Mouse (Mus musculus): ENCODE data around the gene Zc2hc1b. TPM values are rescaled to one million over a fixed set of nuclear protein-coding genes. Genes with fewer than 3 reads are reported as not detected.

The Zc2hc1b gene
- polyA plus RNA-seq, 1 experiment, result not detected

DNA sequence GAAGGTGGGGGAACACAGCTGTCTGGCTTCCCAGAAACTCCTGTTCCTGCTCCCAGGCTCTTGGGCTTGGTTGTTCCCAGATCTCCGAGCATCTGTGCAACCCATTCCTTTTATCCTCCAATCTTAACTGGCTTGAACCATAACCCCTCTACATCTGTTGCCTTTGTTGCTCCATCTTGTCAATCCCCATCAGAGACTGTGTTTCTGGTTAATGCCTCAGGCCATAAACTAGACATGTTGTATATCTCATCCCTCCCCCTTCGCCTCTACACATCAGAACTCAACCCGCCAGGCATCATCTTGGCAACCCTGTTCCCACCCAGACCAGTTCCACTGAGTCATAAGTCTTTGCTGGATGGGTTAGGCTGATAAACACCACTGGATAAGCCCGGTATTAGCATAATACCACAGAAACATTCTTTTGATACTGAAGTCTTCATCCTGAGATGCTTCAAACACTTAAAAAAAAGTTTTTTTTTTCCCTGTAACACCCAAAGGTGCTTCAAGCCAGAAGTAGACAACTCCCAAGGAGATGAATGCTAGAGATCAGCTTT lies 24.9 kb downstream of the Zc2hc1b start:
- DNase-seq, result no peak
- H3K4me1 ChIP-seq (ENCODE audit: control insufficient read depth, insufficient read depth, low read length), result no peaks in the 10 kb centered on the region
- 86% methylated on average over 4 of the region's 4 CpGs for WGBS
- TF ChIP-seq POLR2A (IDR thresholded peaks at IDR 0.05; ENCODE audit: borderline replicate concordance, extremely low read depth, low read depth, low read length) (no peak), CTCF (IDR thresholded peaks at IDR 0.05; ENCODE audit: insufficient read depth, low read length) (no peak)
- H3K4me3 ChIP-seq (replicated peaks; ENCODE audit: extremely low read depth, low read depth, low read length), result no peak overlapping the region

DNA sequence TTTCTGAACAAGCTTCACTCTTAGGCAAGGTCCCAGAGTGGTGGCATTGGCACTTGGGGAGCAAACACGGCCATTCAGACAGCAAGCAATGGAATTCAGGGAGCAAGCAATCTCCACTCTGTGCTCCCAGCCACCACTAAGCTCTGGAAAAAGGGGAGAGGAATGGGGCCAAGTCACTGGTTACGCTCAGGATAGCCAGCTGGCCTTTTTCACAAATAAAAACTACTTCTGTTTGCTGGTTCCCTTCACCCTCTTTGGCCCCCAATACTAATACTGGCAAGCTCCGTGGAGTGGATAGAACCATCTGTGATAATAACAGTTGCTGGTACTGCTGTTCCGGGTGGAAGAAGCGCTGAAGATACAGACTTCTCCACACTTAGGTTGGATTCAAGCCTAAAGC lies 26.5 kb downstream of the Zc2hc1b start:
- H3K4me3 ChIP-seq (replicated peaks; ENCODE audit: extremely low read depth, low read depth, low read length), result no peak overlapping the region
- no peaks in the 10 kb centered on the region for H3K4me1 ChIP-seq (ENCODE audit: control insufficient read depth, insufficient read depth, low read length)
- DNase-seq, result no peak
- no peak for TF ChIP-seq POLR2A (IDR thresholded peaks at IDR 0.05; ENCODE audit: borderline replicate concordance, extremely low read depth, low read depth, low read length)
- TF ChIP-seq CTCF (IDR thresholded peaks at IDR 0.05; ENCODE audit: insufficient read depth, low read length), result no peak
- WGBS, result 52% methylated on average over 5 of the region's 5 CpGs

DNA sequence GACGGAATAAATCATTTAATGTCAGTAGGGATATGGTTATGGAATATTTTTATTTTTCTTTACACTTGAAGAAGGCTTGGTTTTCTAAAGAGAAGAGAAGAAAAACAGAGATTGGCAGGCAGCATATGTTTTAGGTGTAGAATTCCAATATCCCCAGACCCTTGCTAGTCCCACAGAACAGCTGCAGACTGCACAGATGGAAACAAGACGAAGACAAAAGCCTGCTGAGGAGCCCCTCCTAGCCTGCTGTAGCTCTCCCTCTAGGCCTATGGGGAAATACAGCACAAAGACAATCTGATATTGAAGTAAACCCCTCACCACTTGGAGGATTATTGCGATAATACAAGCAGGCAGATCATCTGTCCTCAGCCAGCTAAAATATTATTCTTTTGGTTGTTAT lies 27.4 kb downstream of the Zc2hc1b start:
- Histone ChIP-seq H3K4me1 (ENCODE audit: control insufficient read depth, insufficient read depth, low read length) (no peaks in the 10 kb centered on the region), H3K4me3 (replicated peaks; ENCODE audit: extremely low read depth, low read depth, low read length) (no peak overlapping the region)
- no peak for DNase-seq
- WGBS, result 95% methylated on average over 3 of the region's 3 CpGs
- no peak for TF ChIP-seq CTCF (IDR thresholded peaks at IDR 0.05; ENCODE audit: insufficient read depth, low read length)
- TF ChIP-seq POLR2A (IDR thresholded peaks at IDR 0.05; ENCODE audit: borderline replicate concordance, extremely low read depth, low read depth, low read length), result no peak

DNA sequence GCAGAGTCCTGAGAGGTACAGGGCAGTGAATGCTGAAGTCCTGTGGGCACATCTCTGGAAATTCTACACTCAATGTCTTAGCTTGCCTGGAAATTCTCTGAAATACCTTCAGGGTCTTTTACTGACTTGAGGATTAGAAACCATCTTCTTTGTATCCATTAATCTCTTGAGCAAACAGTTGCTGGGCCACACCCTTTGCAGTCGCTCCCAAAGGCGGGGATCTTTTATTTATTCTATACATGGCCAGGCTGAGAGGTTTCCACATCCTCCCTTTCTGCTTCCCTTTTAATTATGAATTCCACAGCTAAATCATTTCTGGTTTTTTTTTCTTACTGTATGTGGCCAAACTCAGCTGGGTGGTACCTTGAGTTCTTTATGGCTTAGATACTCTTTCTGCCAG lies 37.4 kb downstream of the Zc2hc1b start:
- 44% methylated on average over 2 of the region's 2 CpGs for WGBS
- Histone ChIP-seq H3K4me3 (replicated peaks; ENCODE audit: extremely low read depth, low read depth, low read length) (no peak overlapping the region), H3K4me1 (ENCODE audit: control insufficient read depth, insufficient read depth, low read length) (no peaks in the 10 kb centered on the region)
- DNase-seq, result no peak
- no peak for TF ChIP-seq CTCF (IDR thresholded peaks at IDR 0.05; ENCODE audit: insufficient read depth, low read length)
- no peak for TF ChIP-seq POLR2A (IDR thresholded peaks at IDR 0.05; ENCODE audit: borderline replicate concordance, extremely low read depth, low read depth, low read length)

DNA sequence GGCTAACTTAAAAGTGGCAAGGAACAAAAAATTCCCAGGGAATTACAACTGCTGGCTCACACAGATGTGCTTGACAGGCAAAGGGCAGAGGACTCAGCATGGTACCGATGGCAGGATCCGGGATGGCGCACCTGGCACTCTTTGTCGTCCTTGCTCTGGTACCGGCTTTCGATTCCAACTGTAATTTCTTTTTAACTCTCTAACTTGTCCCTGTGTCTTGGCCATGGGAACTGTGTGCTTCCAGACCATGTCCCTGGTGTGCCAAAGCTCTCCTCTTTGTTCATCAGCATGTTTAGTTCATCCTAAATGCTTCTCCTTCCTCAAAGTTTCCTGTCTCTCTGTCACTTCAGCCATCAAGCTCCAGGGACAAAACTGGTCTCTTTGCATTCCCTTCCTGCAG lies 39.9 kb downstream of the Zc2hc1b start:
- H3K4me1 ChIP-seq (ENCODE audit: control insufficient read depth, insufficient read depth, low read length), result no peaks in the 10 kb centered on the region
- DNase-seq, result no peak
- H3K4me3 ChIP-seq (replicated peaks; ENCODE audit: extremely low read depth, low read depth, low read length), result no peak overlapping the region
- TF ChIP-seq CTCF (IDR thresholded peaks at IDR 0.05; ENCODE audit: insufficient read depth, low read length) (no peak), POLR2A (IDR thresholded peaks at IDR 0.05; ENCODE audit: borderline replicate concordance, extremely low read depth, low read depth, low read length) (no peak)
- 70% methylated on average over 6 of the region's 6 CpGs for WGBS

DNA sequence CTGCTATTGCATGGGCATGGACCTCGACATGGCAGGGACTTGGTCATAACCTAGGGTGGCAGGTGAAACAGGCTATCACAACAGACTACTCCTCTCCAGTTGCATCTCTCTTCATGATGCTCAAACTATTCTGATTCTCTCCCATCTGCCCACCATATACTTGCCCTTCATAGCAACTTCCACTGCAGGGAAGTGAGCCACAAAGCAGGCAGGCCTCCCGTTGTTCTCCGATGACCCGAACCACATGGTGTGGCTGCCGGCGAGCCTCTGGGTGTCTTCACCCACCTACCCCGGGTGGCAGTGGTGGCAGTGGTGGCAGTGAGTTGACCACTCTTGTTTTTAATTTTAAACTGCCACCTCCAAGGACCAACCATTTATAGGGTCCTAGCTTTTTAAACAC lies 42.1 kb downstream of the Zc2hc1b start:
- 87% methylated on average over 7 of the region's 7 CpGs for WGBS
- TF ChIP-seq CTCF (IDR thresholded peaks at IDR 0.05; ENCODE audit: insufficient read depth, low read length) (no peak), POLR2A (IDR thresholded peaks at IDR 0.05; ENCODE audit: borderline replicate concordance, extremely low read depth, low read depth, low read length) (no peak)
- no peaks in the 10 kb centered on the region for H3K4me1 ChIP-seq (ENCODE audit: control insufficient read depth, insufficient read depth, low read length)
- H3K4me3 ChIP-seq (replicated peaks; ENCODE audit: extremely low read depth, low read depth, low read length), result no peak overlapping the region
- no peak for DNase-seq

DNA sequence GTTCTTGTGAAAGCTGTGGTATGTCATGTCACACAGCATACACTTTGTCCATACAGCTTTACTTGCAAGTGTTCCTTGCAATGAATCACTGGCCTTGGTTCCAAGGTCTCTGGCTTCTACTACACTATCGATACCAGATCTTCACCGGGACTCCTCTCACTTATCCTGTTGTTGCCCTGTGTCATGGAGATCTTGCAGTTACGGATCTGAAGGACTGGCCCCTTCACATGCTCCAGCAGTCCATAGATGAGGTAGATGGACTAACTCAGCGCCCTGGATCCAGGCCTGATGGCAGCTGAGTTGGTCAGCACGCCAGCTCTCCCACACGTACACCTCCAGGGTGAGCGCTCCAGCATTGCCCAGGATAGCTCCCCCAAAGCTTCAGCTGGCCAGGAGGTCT lies 42.5 kb downstream of the Zc2hc1b start:
- 96% methylated on average over 7 of the region's 7 CpGs for WGBS
- no peak for DNase-seq
- TF ChIP-seq CTCF (IDR thresholded peaks at IDR 0.05; ENCODE audit: insufficient read depth, low read length) (no peak), POLR2A (IDR thresholded peaks at IDR 0.05; ENCODE audit: borderline replicate concordance, extremely low read depth, low read depth, low read length) (no peak)
- H3K4me1 ChIP-seq (ENCODE audit: control insufficient read depth, insufficient read depth, low read length), result no peaks in the 10 kb centered on the region
- no peak overlapping the region for H3K4me3 ChIP-seq (replicated peaks; ENCODE audit: extremely low read depth, low read depth, low read length)

DNA sequence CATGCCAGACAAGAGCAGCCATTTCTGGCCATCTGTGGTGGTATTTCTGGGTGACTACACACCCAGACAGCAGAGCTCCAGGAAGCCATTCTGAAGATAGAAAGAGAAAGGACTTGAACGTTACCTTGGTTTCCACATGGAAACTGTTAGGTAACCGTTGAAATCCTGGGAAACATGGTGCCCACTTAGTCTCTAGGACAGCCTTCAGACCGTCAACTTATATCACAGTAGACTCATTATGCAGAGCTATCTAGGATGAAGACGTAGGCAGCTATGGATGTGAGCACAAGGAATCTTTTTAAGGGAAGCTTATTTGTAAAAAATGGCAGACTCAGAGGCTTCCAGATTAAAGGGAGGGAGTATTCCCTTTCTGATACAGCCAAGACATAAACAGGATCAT lies 44.0 kb downstream of the Zc2hc1b start:
- 92% methylated on average over 4 of the region's 4 CpGs for WGBS

DNA sequence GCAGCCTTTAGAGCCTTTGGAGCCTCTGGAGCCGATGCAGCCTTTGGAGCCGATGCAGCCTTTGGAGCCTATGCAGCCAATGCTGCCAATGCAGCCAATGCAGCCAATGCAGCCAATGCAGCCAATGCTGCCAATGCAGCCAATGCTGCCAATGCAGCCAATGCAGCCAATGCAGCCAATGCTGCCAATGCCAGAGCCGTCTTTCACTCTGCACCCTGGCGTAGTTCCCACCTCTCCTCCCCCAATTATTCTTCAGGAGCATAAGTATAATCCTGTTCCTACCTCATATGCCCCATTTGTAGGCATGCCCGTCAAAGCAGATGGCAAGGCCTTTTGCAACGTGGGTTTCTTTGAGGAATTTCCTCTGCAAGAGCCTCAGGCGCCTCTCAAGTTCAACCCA lies 49.9 kb downstream of the Zc2hc1b start:
- no peak overlapping the region for H3K4me3 ChIP-seq (replicated peaks; ENCODE audit: extremely low read depth, low read depth, low read length)
- DNase-seq, result no peak
- 87% methylated on average over 7 of the region's 7 CpGs for WGBS
- no peaks in the 10 kb centered on the region for H3K4me1 ChIP-seq (ENCODE audit: control insufficient read depth, insufficient read depth, low read length)
- TF ChIP-seq POLR2A (IDR thresholded peaks at IDR 0.05; ENCODE audit: borderline replicate concordance, extremely low read depth, low read depth, low read length), result no peak
- no peak for TF ChIP-seq CTCF (IDR thresholded peaks at IDR 0.05; ENCODE audit: insufficient read depth, low read length)

More for the DNA sequence above, 44.0 kb downstream of the Zc2hc1b start:
- no peak for TF ChIP-seq POLR2A (IDR thresholded peaks at IDR 0.05; ENCODE audit: borderline replicate concordance, extremely low read depth, low read depth, low read length)
- Histone ChIP-seq H3K4me3 (replicated peaks; ENCODE audit: extremely low read depth, low read depth, low read length) (no peak overlapping the region), H3K4me1 (ENCODE audit: control insufficient read depth, insufficient read depth, low read length) (no peaks in the 10 kb centered on the region)
- no peak for DNase-seq

DNA sequence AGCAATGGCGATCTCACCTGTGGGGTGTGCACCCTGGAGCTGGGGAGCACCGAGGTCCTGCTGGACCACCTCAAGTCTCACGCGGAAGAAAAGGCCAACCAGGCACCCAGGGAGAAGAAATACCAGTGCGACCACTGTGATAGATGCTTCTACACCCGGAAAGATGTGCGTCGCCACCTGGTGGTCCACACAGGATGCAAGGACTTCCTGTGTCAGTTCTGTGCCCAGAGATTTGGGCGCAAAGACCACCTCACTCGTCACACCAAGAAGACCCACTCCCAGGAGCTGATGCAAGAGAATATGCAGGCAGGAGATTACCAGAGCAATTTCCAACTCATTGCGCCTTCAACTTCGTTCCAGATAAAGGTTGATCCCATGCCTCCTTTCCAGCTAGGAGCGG lies 50.5 kb downstream of the Zc2hc1b start:
- DNase-seq, result no peak
- H3K4me3 ChIP-seq (replicated peaks; ENCODE audit: extremely low read depth, low read depth, low read length), result no peak overlapping the region
- H3K4me1 ChIP-seq (ENCODE audit: control insufficient read depth, insufficient read depth, low read length), result no peaks in the 10 kb centered on the region
- WGBS, result 83% methylated on average over 13 of the region's 13 CpGs
- TF ChIP-seq CTCF (IDR thresholded peaks at IDR 0.05; ENCODE audit: insufficient read depth, low read length) (peak; percentile 51), POLR2A (IDR thresholded peaks at IDR 0.05; ENCODE audit: borderline replicate concordance, extremely low read depth, low read depth, low read length) (no peak)
